Mouse (Mus musculus) ES-Bruce4 (cell line): Measurements from ENCODE around the gene Znhit2.

Experiments used
- CTCF ChIP-seq: IDR thresholded peaks from one replicate; pipeline ENCODE4 v1.8.1; 2011; ENCODE audit warnings: low read depth, low read length
- EP300 ChIP-seq: IDR thresholded peaks from 2 replicates; pipeline ENCODE4 v1.6.1; 2011; ENCODE audit warnings: low read depth, low read length; ENCODE audit not compliant: insufficient read depth

DNA sequence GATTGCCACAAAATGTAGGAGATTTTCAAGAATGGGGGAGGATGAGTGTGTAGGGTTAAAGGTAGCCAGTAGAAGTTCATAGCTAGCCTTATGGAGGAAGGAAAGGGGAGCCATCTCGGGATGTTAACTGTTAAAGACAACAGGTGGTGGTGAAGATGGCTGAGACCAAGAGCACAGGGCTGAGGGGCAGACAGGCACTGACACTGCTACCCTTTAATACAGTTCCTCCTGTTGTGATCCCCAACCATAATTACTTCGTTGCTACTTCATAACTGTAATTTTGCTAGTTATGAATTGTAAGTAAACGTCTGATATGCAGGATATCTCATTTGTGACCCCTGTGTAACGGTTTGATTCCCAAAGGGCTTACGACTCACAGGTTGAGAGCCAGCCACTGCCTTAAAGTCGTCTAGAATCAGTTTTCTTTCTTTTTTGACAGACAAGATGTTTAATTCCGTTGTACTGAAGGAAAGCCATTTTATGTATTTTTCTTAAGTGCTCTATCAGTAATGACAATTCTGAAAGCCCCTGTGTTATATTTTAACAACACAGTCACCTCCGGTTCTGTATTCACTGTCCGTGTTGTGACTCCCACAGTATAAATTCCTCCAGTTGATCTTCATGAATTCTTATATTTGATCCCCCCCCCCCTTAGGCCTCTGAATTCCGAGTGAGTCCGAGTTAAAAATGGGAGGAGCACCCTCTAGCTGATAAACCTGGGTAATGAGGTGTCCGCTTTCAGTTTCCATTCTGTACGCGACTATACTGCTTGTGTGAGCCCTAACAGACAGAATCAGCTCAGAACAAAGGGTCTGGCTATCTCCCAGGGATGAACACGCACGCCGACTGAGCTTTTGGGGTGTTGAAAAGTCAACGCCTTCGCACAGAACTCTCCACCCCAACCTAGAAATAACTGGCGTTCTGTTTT lies 15.4 kb upstream of the Znhit2 start:
- no peak for TF ChIP-seq CTCF
- TF ChIP-seq EP300, result no peak
